Mouse (Mus musculus) forebrain, embryonic 10.5 days (tissue): Measurements from ENCODE around the gene Nlgn1. TPM values are rescaled to one million over a fixed set of nuclear protein-coding genes. Genes with fewer than 3 reads are reported as not detected.
"Not testable (repeated sequence)": the region's sequence is repeated elsewhere in the genome, so short reads cannot be mapped to it uniquely, and the experiment has no call there.

Experiments
- DNase-seq: peaks from one replicate; pipeline ENCODE4 v3.0.0-alpha.2; 2017; ENCODE audit warnings: low spot score; ENCODE audit errors: extremely low spot score
- H3K27ac ChIP-seq: fragments of 300-500 bp; sonication (generic); 2 replicates; pipeline ENCODE4 v1.5.1; 2016; ENCODE audit warnings: mild to moderate bottlenecking
- H3K27me3 ChIP-seq: fragments of 300-500 bp; sonication (generic); 2 replicates; pipeline ENCODE4 v1.6.1; 2016; ENCODE audit warnings: mild to moderate bottlenecking; ENCODE audit not compliant: poor library complexity, severe bottlenecking
- H3K36me3 ChIP-seq: fragments of 300-500 bp; sonication (generic); replicated peaks from 2 replicates; pipeline ENCODE4 v1.6.1; 2016; ENCODE audit warnings: mild to moderate bottlenecking, moderate library complexity
- H3K4me1 ChIP-seq: fragments of 300-500 bp; sonication (generic); 2 replicates; pipeline ENCODE4 v1.6.1; 2016
- H3K4me3 ChIP-seq: fragments of 300-500 bp; sonication (generic); 2 replicates; pipeline ENCODE4 v1.5.1; 2016; ENCODE audit warnings: mild to moderate bottlenecking, moderate library complexity
- H3K9me3 ChIP-seq: fragments of 300-500 bp; sonication (generic); 2 replicates; pipeline ENCODE4 v1.6.1; 2016; ENCODE audit warnings: mild to moderate bottlenecking, moderate library complexity
- WGBS: fragments of 180-500 bp; shearing (Covaris S2); methylation state at CpG from one replicate; pipeline ENCODE4 v1.1.7; 2016; 5-methylcytosine and 5-hydroxymethylcytosine counted together
- polyA plus RNA-seq: library from polyadenylated mRNA; unstranded; fragments of >200 nt; fragmentation: Nextera tagmentation; extraction: Ambion mirVana; gene quantifications from 2 replicates; pipeline ENCODE4 v1.2.1, GENCODE M21; 2016

Gene Nlgn1
- polyA plus RNA-seq, 1 experiment from 2014 or later, result 2.3 TPM

DNA sequence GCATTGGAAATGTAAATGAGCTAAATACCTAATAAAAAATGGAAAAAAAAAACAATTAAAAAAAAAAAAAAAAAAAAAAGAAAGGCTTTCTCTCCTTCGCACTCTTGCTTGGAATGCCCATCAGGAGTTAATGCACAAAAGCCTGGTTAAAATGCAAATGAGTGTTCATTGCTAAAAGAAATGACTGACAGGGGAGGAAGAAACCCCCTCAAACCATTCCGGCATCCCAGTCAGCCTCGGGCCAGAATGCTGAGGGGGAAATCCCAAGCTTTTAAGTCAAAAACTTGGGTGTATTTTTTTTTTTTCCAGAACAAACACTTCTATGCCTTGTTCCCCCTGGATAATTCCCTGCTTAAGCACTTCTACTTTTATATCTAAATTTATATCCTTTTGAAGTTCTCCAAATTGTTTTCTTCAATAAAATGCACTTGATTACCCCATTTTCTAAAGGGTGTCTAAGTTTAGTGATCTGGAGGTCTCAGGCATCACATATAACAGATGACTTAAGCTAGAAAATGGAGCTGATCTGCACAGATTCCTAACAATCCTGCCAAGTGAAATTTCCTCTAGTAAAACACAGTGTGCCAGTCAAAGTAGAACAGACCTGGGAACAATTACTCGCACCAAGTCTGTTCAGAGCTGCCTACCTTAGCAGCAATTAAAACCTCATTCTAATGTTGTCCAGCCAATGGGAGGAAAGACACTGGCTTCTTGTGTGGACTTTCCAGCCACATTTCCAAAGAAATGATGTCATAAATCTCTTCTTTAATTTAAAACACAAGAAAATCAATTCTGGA, 686.2 kb downstream of the Nlgn1 start:
- no peaks in the 10 kb centered on the region for H3K27me3 ChIP-seq
- 75% methylated on average over 4 of the region's 4 CpGs for WGBS
- no peaks in the 10 kb centered on the region for H3K9me3 ChIP-seq
- no peaks in the 10 kb centered on the region for H3K4me1 ChIP-seq
- DNase-seq, result no peak
- H3K4me3 ChIP-seq, result no peak overlapping the region
- H3K36me3 ChIP-seq, result no peaks in the 10 kb centered on the region
- no peak overlapping the region for H3K27ac ChIP-seq

DNA sequence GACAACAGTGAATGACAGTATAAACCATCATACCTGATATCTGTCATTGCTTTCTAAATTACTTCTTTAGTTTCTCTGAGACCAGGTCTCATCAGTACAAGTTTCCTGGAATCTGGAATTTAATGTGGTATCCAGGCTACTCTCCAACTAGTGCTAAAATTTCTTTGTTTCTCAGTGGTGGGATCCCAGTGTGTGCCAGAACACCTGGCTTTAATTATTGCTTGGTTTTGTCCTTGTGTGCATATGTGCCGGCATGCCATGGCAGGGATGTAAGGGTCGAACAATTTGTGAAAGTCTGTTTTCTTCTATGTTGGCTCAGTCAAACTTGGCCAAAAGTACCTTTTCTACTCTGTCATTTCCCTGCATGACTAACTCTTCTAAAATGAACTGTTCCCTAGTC, 703.1 kb downstream of the Nlgn1 start:
- WGBS, result 85% methylated on average over 2 of the region's 2 CpGs
- H3K4me3 ChIP-seq, result no peak overlapping the region
- DNase-seq, result no peak
- H3K4me1 ChIP-seq, result no peaks in the 10 kb centered on the region
- H3K36me3 ChIP-seq, result no peaks in the 10 kb centered on the region
- H3K9me3 ChIP-seq, result no peaks in the 10 kb centered on the region
- no peaks in the 10 kb centered on the region for H3K27me3 ChIP-seq
- no peak overlapping the region for H3K27ac ChIP-seq

DNA sequence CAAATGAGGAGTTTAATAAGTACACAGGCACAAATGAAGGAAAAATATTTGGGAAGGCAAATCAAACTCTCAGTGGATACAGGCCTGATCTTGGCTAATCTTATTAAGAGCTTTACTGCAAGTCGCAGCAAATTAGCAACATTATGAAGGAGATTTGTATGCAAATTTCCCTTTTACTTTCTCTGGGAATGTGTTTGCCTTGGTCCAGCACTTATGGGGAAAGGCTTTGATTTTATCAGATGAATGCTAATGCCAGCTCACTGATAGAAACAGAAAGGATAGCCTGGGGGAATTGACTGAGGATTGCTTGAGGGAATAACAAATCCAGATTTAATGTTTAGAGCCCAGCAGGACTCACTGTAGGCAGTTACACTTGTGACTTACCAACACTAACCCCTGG, 725.7 kb downstream of the Nlgn1 start:
- WGBS, result 24% methylated on average over 1 of the region's 1 CpGs
- H3K4me1 ChIP-seq, result no peaks in the 10 kb centered on the region
- no peaks in the 10 kb centered on the region for H3K36me3 ChIP-seq
- no peaks in the 10 kb centered on the region for H3K9me3 ChIP-seq
- no peaks in the 10 kb centered on the region for H3K27me3 ChIP-seq
- H3K4me3 ChIP-seq, result no peak overlapping the region
- H3K27ac ChIP-seq, result no peak overlapping the region
- no peak for DNase-seq

DNA sequence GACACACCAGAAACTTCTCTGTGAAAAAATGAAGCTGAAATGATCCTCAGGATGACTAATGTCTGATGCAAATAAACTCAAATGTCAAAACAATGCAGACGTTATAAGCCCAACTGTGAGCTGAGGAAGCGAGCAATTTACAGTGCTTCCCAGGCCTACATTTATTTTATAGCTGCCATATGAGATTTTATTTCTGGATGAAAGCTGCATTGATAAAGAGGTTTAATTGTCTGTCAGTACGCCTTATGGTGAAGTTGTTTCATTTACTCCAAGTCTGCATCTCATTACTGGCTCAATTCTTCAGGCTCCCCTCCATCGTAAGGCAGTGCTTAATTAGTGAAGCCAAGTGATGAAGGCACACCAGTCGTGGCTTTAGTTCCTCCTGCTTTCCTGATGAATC, 734.7 kb downstream of the Nlgn1 start:
- H3K4me1 ChIP-seq, result no peaks in the 10 kb centered on the region
- H3K27me3 ChIP-seq, result no peaks in the 10 kb centered on the region
- H3K9me3 ChIP-seq, result no peaks in the 10 kb centered on the region
- H3K4me3 ChIP-seq, result no peak overlapping the region
- WGBS, result 79% methylated on average over 5 of the region's 5 CpGs
- no peak for DNase-seq
- no peaks in the 10 kb centered on the region for H3K36me3 ChIP-seq
- H3K27ac ChIP-seq, result no peak overlapping the region

DNA sequence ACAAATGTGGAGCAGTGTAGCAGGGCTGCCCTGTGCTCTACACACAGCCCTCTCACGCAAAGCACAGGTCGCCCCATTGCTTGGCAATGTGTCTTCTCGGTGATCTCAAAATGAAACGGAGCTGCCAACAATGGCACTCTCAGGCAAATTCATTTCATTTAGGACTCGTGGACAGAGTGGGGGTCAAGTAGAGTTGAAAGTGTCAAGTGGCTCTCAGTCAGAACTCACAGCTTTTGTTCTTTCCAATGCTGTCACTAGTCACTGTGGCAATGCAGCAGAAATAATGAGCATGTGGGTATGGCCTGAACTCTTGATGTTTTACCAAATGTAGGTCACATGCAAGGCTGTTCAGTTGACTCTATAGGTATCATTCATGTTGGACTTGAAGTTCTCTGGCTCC, 756.7 kb downstream of the Nlgn1 start:
- Histone ChIP-seq H3K27ac (no peak overlapping the region), H3K4me3 (no peak overlapping the region), H3K27me3 (no peaks in the 10 kb centered on the region), H3K36me3 (no peaks in the 10 kb centered on the region), H3K9me3 (no peaks in the 10 kb centered on the region), H3K4me1 (0 out of 2 replicates have a peak, but pooled peaks cover 4% of the 10 kb centered on the region)
- 66% methylated on average over 5 of the region's 5 CpGs for WGBS
- no peak for DNase-seq

DNA sequence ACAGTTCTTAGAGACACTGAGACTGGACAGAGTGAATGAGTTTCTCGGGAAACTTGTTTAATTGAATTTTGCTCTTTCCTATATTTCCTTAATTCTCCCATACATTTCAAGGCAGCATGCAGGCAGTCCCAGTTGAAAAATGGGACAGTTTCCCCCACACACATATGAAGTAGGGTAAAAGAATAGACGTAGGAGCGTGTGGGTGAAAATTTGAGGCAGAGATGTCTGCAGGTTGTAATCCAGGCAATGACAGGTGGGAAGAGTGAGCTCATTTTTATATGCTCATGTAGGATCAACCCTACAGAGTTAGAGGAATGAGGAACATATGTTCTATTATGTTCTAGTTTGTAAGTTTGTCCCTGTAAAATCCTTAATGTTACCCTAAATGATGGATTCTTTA, 757.4 kb downstream of the Nlgn1 start:
- Histone ChIP-seq H3K9me3 (no peaks in the 10 kb centered on the region), H3K4me3 (no peak overlapping the region), H3K4me1 (0 out of 2 replicates have a peak, but pooled peaks cover 4% of the 10 kb centered on the region), H3K36me3 (no peaks in the 10 kb centered on the region), H3K27ac (no peak overlapping the region), H3K27me3 (no peaks in the 10 kb centered on the region)
- no peak for DNase-seq
- 87% methylated on average over 3 of the region's 3 CpGs for WGBS

DNA sequence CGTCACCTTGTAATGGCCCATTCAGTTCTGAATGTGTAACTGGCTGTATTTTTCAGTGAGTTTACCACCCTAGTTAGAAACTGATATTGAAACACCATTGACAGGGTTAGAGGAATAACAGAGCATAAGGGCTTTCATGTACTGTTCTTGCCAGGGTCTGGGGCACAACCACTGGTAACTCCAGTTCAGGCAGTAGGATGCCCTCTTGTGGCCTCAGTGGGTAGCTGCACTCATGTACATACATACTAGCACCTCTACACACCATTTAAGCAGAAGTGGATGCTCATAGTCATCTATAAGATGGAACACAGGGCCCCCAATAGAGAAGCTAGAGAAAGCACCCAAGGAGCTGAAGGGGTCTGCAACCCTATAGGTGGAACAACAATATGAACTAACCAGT, 773.7 kb downstream of the Nlgn1 start:
- WGBS, result 95% methylated on average over 1 of the region's 1 CpGs
- not testable (repeated sequence) for DNase-seq

DNA sequence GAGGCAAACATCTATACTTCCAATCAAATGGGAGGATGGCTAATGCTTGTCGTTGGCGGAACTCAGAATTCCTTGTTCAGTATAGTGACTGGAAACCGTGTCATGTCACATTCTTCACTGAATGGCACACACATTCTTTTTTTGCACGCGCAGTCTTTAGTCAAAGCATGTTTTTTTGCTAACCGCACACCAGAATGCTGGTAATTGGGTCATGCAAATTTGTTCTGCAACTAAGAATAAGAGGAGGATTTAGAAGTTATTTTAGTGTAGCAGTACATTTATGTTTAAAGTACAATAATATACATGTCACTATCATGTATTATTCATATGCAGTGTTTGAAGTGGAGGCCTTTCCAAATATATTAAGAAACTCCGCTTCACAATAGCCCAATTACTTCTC, 783.2 kb downstream of the Nlgn1 start:
- 89% methylated on average over 6 of the region's 7 CpGs for WGBS
- H3K4me3 ChIP-seq, H3K36me3 ChIP-seq, H3K9me3 ChIP-seq, H3K4me1 ChIP-seq, H3K27ac ChIP-seq, H3K27me3 ChIP-seq, DNase-seq: not testable (repeated sequence)

More for the DNA sequence above, 773.7 kb downstream of the Nlgn1 start:
- not testable (repeated sequence) for H3K4me1 ChIP-seq, H3K4me3 ChIP-seq, H3K9me3 ChIP-seq, H3K27me3 ChIP-seq, H3K36me3 ChIP-seq, H3K27ac ChIP-seq

DNA sequence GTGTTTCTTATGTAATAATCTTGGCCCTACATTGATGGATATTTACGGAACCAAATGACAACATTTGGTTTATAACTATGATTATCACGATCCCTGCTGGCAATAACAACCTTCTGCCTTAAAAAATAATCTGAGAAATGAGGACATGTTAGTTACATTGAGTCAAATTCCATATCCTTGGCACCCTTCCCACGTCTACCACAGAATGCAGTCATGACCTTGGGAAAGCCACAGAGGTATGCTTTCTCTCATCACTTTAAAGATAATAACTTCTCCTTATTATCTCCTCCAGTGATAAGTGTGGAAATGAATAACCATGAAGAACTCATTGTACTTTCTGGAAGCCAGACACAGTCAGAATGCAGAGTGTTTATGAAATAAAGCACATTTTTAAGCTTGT, 808.0 kb downstream of the Nlgn1 start:
- not testable (repeated sequence) for H3K36me3 ChIP-seq, H3K27me3 ChIP-seq
- WGBS, result 90% methylated on average over 2 of the region's 3 CpGs

DNA sequence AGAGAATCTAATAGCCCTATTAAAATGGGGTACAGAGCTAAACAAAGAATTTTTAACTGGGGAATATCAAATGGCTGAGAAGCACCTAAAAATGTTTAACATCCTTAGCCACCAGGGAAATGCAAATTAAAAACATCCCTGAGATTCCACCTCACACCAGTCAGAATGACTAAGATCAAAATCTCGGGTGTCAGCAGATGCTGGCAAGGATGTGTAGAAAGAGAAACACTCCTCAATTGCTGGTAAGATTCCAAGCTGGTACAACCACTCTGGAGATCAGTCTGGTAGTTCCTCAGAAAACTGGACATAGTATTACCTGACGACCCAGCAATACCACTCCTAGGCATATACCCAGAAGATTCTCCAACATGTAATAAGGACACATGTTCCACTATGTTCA, 869.2 kb downstream of the Nlgn1 start:
- Histone ChIP-seq H3K4me3 (no peak overlapping the region), H3K36me3 (no peaks in the 10 kb centered on the region), H3K27me3 (no peaks in the 10 kb centered on the region), H3K27ac (no peak overlapping the region), H3K9me3 (no peaks in the 10 kb centered on the region), H3K4me1 (no peaks in the 10 kb centered on the region)
- no peak for DNase-seq
- WGBS, result 84% methylated on average over 2 of the region's 2 CpGs

More for the DNA sequence above, 808.0 kb downstream of the Nlgn1 start:
- not testable (repeated sequence) for H3K9me3 ChIP-seq, DNase-seq, H3K27ac ChIP-seq, H3K4me1 ChIP-seq, H3K4me3 ChIP-seq

DNA sequence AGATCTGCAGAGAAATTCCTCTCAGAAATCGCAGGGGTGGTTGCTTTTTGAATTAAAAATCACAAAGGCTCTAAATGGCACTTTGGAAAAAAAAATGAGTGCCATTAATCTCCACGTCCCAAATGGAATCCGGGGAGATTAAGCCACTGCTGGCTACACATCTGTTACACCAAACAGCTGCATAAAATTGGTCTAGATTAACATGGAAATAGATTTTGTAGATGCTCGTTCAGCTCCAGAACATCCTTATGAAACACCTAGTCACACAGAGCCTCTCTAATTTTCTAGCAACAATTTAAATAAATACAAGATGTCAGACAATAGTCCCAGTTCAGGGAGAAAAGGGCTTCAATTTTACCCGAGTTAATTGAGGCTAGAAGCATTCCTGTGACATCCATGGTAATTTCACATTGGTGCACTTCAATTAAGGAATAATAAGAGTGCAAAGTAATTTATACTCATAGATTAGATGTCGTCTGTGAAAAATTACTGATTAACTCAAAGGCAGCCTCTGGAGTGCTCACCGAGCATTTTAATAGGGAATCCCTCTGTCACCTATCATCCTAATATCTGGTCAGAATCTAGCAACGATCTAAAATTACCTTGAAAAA, 875.9 kb downstream of the Nlgn1 start:
- Histone ChIP-seq H3K4me1 (no peaks in the 10 kb centered on the region), H3K9me3 (no peaks in the 10 kb centered on the region), H3K27me3 (no peaks in the 10 kb centered on the region), H3K27ac (no peak overlapping the region), H3K36me3 (no peaks in the 10 kb centered on the region), H3K4me3 (no peak overlapping the region)
- 76% methylated on average over 8 of the region's 8 CpGs for WGBS
- no peak for DNase-seq

DNA sequence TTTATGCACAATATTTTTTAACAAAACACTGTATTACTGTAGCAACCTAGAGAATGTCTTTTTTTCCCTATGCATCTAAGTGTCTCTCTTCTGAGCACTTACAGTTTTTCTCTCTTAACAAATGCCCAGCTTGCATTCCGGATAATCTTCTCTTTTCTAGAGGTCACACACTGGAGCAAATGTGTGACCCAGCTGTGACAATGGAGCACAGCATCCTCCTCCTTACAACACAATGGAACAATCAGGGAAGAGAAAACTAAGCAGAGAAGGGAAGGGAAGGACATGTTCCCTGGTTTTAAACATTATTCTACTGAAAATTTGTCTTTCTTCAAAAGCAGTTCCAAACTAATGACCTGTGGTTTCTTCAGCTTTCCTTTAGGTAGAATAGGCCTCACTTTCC, 879.9 kb downstream of the Nlgn1 start:
- no peak for DNase-seq
- H3K27ac ChIP-seq, result no peak overlapping the region
- H3K4me1 ChIP-seq, result no peaks in the 10 kb centered on the region
- H3K4me3 ChIP-seq, result no peak overlapping the region
- WGBS, result 39% methylated on average over 1 of the region's 1 CpGs
- H3K36me3 ChIP-seq, result no peaks in the 10 kb centered on the region
- H3K9me3 ChIP-seq, result no peaks in the 10 kb centered on the region
- no peaks in the 10 kb centered on the region for H3K27me3 ChIP-seq

DNA sequence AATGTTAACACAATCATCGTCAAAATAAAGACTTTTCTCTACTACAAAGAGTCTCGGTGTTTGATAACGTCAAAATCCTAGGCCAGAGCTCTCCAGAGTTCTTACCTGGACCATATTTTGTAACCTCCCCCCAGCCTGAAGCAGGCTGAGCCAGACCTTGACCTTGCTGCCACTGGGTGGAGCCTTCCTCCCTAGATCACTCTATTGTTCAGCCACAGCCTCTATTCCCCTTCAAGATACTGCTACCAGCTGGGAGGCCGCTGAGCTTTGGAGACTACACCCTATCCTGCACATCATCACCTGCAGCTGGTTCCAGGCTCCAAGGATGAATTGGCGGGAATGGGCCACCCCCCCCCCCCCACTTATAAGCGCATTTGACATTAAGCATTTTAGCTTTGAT, 881.8 kb downstream of the Nlgn1 start:
- Histone ChIP-seq H3K4me3 (no peak overlapping the region), H3K27me3 (no peaks in the 10 kb centered on the region), H3K36me3 (no peaks in the 10 kb centered on the region), H3K9me3 (no peaks in the 10 kb centered on the region), H3K27ac (no peak overlapping the region), H3K4me1 (no peaks in the 10 kb centered on the region)
- WGBS, result 70% methylated on average over 6 of the region's 6 CpGs
- DNase-seq, result no peak
